Mouse (Mus musculus): ENCODE data around the gene Itga5.

GRCm38 (mm10) chr15:103314181-103314580 lies 52.4 kb downstream of the Itga5 start:
- TF ChIP-seq CTCF (IDR thresholded peaks at IDR 0.05) (no peak), EP300 (IDR thresholded peaks at IDR 0.05) (no peak)

All from lung, postnatal 0 days (tissue).